Mouse (Mus musculus): Measurements from ENCODE around the gene Ssbp2. TPM values are rescaled to one million over a fixed set of nuclear protein-coding genes. Genes with fewer than 3 reads are reported as not detected.

Gene Ssbp2
- polyA plus RNA-seq, 1 experiment from 2014 or later, result 21.6 TPM

DNA sequence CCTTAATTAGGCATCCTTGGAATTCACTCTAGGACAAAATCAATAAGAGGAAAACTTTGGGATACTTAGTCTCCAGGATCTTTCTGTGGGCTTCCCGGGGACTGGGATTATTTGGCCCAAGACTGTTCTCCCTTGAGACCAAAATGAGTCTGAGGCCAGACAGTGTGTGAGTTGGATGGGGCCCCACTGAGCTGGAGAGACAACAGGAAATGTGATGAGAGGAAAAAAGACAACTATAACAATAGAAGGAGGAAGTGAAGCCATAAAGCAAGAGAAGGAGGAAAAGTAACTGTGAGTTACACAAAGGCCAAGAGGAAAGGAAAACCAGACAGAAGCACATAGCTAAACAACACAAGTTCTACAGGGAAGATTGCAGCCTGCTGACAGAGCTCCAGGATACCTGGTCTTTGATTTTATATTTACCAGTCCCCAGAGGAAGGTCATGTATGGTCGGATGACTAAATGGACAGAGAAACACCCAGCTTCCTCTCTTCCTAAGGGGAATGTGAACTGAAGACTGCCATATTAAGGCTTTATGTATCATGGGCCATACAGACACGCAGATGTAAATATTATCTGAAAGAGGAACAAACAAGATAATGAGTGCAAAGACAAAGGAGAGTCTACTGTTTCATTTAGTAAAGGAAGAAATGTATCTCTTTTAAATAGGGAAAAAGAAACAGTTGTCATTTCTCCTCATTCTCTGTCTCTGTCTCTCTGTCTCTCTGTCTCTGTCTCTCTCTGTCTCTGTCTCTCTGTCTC is 8.5 kb upstream of the Ssbp2 start:
- no peak overlapping the region for H3K4me2 ChIP-seq (ENCODE audit: low read depth, low read length)
- peaks cover 14% of the 10 kb centered on the region for H3K4me1 ChIP-seq (ENCODE audit: insufficient read depth)
- no peak overlapping the region for H3K4me3 ChIP-seq (ENCODE audit: low read depth, low read length)
- H3K9me3 ChIP-seq (ENCODE audit: low read length), result no peaks in the 10 kb centered on the region
- no peaks in the 10 kb centered on the region for H3K27me3 ChIP-seq (ENCODE audit: insufficient read depth, low read length)
- H3K9ac ChIP-seq (replicated peaks), result no peak overlapping the region
- no peaks in the 10 kb centered on the region for H3K36me3 ChIP-seq (replicated peaks; ENCODE audit: insufficient read depth, low read length)
- no peak overlapping the region for H3K27ac ChIP-seq (ENCODE audit: low read depth)
- no peak for ATAC-seq
- no peak for DNase-seq
- TF ChIP-seq EP300 (IDR thresholded peaks at IDR 0.05; ENCODE audit: low read depth), result no peak
- TF ChIP-seq CTCF (IDR thresholded peaks at IDR 0.05; ENCODE audit: low read depth), result no peak
- 28% methylated on average over 3 of the region's 3 CpGs for WGBS (ENCODE audit: insufficient replicate concordance)

DNA sequence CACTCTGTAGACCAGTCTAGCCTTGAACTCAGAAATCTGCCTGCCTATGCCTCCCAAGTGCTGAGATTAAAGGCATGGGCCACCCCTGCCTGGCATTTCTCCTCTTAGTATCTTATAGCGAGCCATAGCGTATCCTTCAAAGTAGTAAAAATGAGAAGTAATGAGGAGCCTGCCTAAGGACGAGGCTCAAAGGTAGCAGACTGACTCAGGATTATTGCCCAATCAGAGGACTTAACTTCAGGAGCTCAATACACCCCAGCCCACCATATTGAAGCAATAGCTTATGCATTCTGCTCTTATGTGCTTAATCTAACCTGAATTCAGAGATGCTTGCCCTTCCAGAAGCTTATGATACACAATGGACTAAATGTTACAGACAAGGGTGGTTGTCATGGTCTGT is 7.8 kb upstream of the Ssbp2 start:
- no peak overlapping the region for H3K4me2 ChIP-seq (ENCODE audit: low read depth, low read length)
- TF ChIP-seq CTCF (IDR thresholded peaks at IDR 0.05; ENCODE audit: low read depth), result no peak
- no peak for TF ChIP-seq EP300 (IDR thresholded peaks at IDR 0.05; ENCODE audit: low read depth)
- H3K9me3 ChIP-seq (ENCODE audit: low read length), result no peaks in the 10 kb centered on the region
- H3K27ac ChIP-seq (ENCODE audit: low read depth), result no peak overlapping the region
- no peaks in the 10 kb centered on the region for H3K27me3 ChIP-seq (ENCODE audit: insufficient read depth, low read length)
- H3K36me3 ChIP-seq (replicated peaks; ENCODE audit: insufficient read depth, low read length), result no peaks in the 10 kb centered on the region
- no peak overlapping the region for H3K4me3 ChIP-seq (ENCODE audit: low read depth, low read length)
- 66% methylated on average over 3 of the region's 3 CpGs for WGBS (ENCODE audit: insufficient replicate concordance)
- DNase-seq (no peak), ATAC-seq (no peak)
- no peak overlapping the region for H3K9ac ChIP-seq (replicated peaks)
- peaks cover 14% of the 10 kb centered on the region for H3K4me1 ChIP-seq (ENCODE audit: insufficient read depth)

DNA sequence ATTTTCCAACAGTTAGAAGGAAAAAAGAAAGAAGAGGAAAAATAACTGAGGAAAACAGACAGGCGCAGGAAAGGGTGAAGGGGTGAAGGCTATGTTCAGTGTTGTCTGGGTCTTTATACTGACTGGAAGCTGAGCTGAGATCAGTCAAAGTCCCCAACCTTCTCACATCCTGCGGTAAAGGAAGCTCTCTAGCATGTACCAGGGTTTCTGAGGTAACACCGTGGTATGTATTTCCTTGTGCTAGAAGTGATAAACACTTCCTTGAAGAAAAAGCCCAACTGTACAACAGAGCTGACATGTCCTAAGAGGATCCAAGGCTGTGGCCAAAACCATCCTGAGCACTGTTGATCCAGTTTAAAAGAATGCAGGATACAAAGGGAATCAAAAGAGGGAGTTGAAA is 6.8 kb upstream of the Ssbp2 start:
- no peak overlapping the region for H3K4me3 ChIP-seq (ENCODE audit: low read depth, low read length)
- H3K27me3 ChIP-seq (ENCODE audit: insufficient read depth, low read length), result no peaks in the 10 kb centered on the region
- peaks cover 14% of the 10 kb centered on the region for H3K4me1 ChIP-seq (ENCODE audit: insufficient read depth)
- no peaks in the 10 kb centered on the region for H3K9me3 ChIP-seq (ENCODE audit: low read length)
- no peak for TF ChIP-seq EP300 (IDR thresholded peaks at IDR 0.05; ENCODE audit: low read depth)
- no peak for TF ChIP-seq CTCF (IDR thresholded peaks at IDR 0.05; ENCODE audit: low read depth)
- DNase-seq (no peak), ATAC-seq (no peak)
- WGBS (ENCODE audit: insufficient replicate concordance), result 56% methylated on average over 3 of the region's 3 CpGs
- no peak overlapping the region for H3K4me2 ChIP-seq (ENCODE audit: low read depth, low read length)
- H3K27ac ChIP-seq (ENCODE audit: low read depth), result no peak overlapping the region
- H3K36me3 ChIP-seq (replicated peaks; ENCODE audit: insufficient read depth, low read length), result no peaks in the 10 kb centered on the region
- H3K9ac ChIP-seq (replicated peaks), result no peak overlapping the region

DNA sequence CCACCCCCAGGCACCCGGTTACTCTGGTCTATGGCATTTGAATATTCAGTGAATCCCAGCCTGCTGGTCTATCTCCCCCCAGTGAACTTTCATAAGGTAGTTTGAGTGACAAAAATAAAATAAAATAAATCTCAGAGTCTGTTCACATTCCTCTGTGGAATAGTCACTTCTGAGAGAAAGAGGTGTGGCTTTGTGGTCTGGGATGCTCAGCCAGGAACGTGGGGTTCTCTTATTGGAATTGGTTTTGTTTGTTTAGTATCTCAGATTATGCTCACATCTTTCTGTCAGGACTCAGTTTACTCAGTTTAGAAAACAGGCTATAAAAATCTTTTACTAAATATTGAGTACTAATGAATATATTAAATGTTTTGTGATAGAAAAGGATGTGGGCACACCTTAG is 4.0 kb upstream of the Ssbp2 start:
- H3K9me3 ChIP-seq (ENCODE audit: low read length), result no peaks in the 10 kb centered on the region
- no peak overlapping the region for H3K9ac ChIP-seq (replicated peaks)
- TF ChIP-seq EP300 (IDR thresholded peaks at IDR 0.05; ENCODE audit: low read depth) (no peak), CTCF (IDR thresholded peaks at IDR 0.05; ENCODE audit: low read depth) (no peak)
- H3K27me3 ChIP-seq (ENCODE audit: insufficient read depth, low read length), result no peaks in the 10 kb centered on the region
- H3K4me1 ChIP-seq (ENCODE audit: insufficient read depth), result peaks cover 23% of the 10 kb centered on the region
- H3K27ac ChIP-seq (ENCODE audit: low read depth), result no peak overlapping the region
- no peaks in the 10 kb centered on the region for H3K36me3 ChIP-seq (replicated peaks; ENCODE audit: insufficient read depth, low read length)
- H3K4me2 ChIP-seq (ENCODE audit: low read depth, low read length), result no peak overlapping the region
- ATAC-seq, result no peak
- no peak for DNase-seq
- no peak overlapping the region for H3K4me3 ChIP-seq (ENCODE audit: low read depth, low read length)
- 55% methylated on average over 2 of the region's 2 CpGs for WGBS (ENCODE audit: insufficient replicate concordance)

DNA sequence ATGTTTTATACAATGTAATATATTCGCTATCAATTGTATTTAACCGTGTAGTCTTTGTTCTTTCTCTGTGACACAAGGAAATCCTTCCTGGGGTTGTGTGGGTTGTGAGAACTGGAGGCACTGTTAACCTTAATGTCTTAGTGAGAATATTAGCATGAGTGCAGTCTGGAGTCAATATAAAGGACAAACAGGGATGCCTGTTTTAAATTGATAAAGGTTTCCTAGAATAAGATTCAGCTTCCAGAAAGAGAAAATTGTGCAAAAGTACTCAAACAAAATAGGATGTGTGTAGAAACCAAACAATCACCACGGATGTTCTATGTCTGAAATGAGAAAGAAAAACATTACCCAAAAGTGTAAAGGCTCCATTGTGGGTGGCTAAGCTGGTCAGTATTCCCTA is 3.3 kb upstream of the Ssbp2 start:
- H3K4me1 ChIP-seq (ENCODE audit: insufficient read depth), result peaks cover 17% of the 10 kb centered on the region
- H3K4me3 ChIP-seq (ENCODE audit: low read depth, low read length), result no peak overlapping the region
- H3K27ac ChIP-seq (ENCODE audit: low read depth), result peak overlapping the region; percentile 2; the same call in 1 of the 2 replicates
- H3K4me2 ChIP-seq (ENCODE audit: low read depth, low read length), result no peak overlapping the region; the same call in 1 of the 2 replicates
- 37% methylated on average over 3 of the region's 3 CpGs for WGBS (ENCODE audit: insufficient replicate concordance)
- H3K27me3 ChIP-seq (ENCODE audit: insufficient read depth, low read length), result no peaks in the 10 kb centered on the region
- TF ChIP-seq EP300 (IDR thresholded peaks at IDR 0.05; ENCODE audit: low read depth) (peak; percentile 81), CTCF (IDR thresholded peaks at IDR 0.05; ENCODE audit: low read depth) (no peak)
- H3K36me3 ChIP-seq (replicated peaks; ENCODE audit: insufficient read depth, low read length), result no peaks in the 10 kb centered on the region
- ATAC-seq (no peak), DNase-seq (no peak)
- no peaks in the 10 kb centered on the region for H3K9me3 ChIP-seq (ENCODE audit: low read length)
- no peak overlapping the region for H3K9ac ChIP-seq (replicated peaks)

DNA sequence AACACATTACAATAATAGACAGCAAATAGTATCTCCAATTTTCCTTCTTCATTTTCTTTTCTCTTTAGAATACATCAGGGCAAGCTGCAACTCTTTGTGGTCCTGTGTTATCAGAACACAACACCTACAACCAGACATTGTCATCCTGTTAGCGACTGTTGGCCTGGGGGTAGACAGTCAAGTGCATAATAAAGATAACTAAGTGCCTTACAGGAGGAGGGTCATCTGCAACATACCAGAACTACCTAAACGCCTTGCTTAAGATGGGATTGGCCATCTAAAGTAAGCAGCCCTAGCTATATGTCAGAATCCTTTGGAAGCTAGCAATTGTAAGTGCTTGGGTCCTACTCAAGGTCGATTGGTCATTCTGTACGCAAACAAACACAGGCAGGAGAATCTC is 2.1 kb upstream of the Ssbp2 start:
- WGBS (ENCODE audit: insufficient replicate concordance), result 55% methylated on average over 4 of the region's 4 CpGs
- H3K4me1 ChIP-seq (ENCODE audit: insufficient read depth), result peaks cover 9% of the 10 kb centered on the region
- no peaks in the 10 kb centered on the region for H3K9me3 ChIP-seq (ENCODE audit: low read length)
- ATAC-seq, result no peak
- no peak overlapping the region for H3K9ac ChIP-seq (replicated peaks)
- H3K4me3 ChIP-seq (ENCODE audit: low read depth, low read length), result no peak overlapping the region
- no peak overlapping the region for H3K4me2 ChIP-seq (ENCODE audit: low read depth, low read length)
- H3K27ac ChIP-seq (ENCODE audit: low read depth), result no peak overlapping the region
- no peaks in the 10 kb centered on the region for H3K27me3 ChIP-seq (ENCODE audit: insufficient read depth, low read length)
- H3K36me3 ChIP-seq (replicated peaks; ENCODE audit: insufficient read depth, low read length), result no peaks in the 10 kb centered on the region
- DNase-seq, result no peak
- TF ChIP-seq EP300 (IDR thresholded peaks at IDR 0.05; ENCODE audit: low read depth) (peak; percentile 93), CTCF (IDR thresholded peaks at IDR 0.05; ENCODE audit: low read depth) (no peak)
